Mouse (Mus musculus): ENCODE results near the gene Heatr4.

The Heatr4 gene

GRCm38 (mm10) chr12:83998341-83999107 is 13.9 kb upstream of the Heatr4 start:
- DNase-seq (ENCODE audit: low read depth), result peak; percentile 55

- no peak for DNase-seq (ENCODE audit: low read depth)
These were observed 12.6 kb upstream of the Heatr4 start for GRCm38 (mm10) chr12:83997221-83997620.

- DNase-seq (ENCODE audit: low read depth), result no peak
These were observed 4.7 kb upstream of the Heatr4 start for GRCm38 (mm10) chr12:83989378-83989777.

GRCm38 (mm10) chr12:83988483-83988882 is 3.8 kb upstream of the Heatr4 start:
- peak; percentile 54 for DNase-seq (ENCODE audit: low read depth)

DNA sequence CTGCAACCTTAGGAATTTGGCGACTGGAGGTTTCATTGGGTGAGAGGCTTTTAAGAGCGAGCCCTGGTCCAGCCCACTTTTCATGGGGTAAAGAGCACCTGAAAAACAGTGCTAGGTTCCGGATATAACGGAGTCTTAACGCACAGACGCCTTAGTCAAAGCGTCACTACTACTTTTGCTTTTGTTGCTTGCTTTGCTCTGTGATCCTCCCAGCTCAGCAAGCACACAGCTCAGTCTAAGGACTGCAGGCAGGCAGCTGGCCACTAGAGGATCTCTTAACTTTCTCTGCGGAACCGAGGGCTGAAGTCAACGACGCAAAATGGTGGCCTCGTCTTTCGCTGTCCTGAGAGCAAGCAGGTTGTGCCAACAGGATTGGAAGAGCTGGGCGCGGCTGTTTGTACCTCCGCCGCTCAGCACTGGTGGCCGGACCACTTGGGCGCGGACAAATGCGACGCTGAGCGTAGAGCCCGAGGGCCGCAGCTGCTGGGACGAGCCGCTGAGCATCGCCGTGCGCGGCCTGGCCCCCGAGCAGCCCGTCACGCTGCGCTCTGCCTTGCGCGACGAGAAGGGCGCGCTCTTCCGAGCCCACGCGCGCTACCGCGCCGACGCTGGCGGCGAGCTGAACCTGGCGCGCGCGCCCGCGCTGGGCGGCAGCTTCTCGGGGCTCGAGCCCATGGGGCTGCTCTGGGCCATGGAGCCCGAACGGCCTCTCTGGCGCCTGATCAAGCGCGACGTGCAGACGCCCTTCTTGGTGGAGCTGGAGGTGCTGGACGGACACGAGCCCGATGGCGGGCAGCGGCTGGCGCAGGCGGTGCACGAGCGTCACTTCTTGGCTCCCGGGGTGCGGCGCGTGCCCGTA is 3.2 kb upstream of the Heatr4 start, which contains the start of gene Acot2:
Gene Acot2 (plus strand): TSS at position 279 of the 859 bp plus-strand sequence.
- DNase-seq (ENCODE audit: low read depth), result peak; percentile 89

DNA sequence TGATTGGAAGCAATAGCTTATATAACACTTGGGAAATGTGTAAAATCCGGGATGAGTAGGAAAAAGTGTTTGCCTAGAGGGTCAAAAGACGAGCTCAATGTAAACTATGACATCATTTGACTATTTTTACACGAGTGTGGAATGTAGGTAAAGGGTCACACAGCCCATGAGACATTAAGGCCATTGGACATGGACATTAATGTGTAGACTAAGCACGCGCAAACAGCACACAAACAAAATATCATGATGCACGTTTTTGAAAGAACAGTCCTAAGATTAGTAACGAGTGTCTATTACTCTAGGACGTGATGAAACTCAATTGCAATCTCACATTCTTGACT is 2.6 kb upstream of the Heatr4 start:
- no peak for DNase-seq (ENCODE audit: low read depth)

DNA sequence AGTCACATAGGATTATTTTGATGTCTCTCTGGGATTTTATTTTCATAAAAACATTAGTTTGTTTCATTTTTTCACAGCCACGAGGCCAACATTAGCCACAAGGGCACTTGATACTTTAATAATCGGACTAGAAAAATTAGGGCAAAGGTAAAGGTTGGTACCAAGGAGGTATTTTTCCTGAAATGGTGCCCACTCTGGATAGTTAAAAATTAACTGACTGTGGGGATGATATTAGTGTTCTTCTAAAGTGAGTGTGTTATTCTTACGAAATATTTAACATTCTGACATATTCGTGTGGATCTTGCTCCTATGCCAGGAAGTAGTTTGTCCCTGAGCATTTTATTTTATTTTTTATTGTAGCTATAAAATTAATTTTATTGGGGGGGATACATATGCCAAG is 3.0 kb downstream of the Heatr4 start:
- no peak for DNase-seq (ENCODE audit: low read depth)

DNA sequence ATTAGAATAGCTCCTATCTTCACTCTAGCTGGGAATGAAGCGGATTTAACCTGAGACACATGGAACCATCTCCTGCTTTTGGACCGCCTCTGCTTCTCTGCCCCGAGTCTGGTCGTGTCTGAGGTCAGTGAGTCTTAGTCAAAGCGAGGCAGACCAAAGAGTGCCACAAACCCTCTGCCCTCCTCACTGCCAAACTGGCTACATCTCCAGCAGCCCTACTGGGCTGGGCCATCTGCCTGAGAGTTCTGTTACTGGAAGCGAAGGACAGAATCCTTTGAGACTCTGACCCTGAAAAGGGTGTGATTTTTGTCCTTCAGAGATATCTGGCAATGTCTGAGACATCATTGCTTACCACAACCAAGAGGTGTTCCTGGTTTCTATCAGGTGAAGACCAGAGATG is 5.8 kb downstream of the Heatr4 start:
- no peak for DNase-seq (ENCODE audit: low read depth)

DNA sequence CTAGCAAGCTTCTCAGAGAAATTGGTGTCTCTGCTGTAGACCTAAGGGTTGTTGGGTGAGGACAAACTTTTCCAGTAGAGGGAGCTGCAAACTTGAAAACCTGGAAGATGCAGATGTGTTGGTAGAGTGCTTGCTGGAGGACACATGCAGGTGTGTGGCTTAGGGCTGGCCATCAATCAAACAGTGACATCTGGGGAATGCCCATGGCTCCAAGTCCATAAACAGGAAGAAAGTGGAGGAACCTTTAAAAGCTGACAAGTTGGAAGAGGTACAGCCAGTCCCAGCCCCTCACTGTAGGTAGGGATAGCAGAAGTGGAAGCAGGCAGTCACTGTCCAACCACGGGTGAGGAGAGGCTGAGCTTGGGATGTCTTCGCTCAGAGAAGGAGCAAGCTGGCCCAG is 12.5 kb downstream of the Heatr4 start:
- peak; percentile 75 for DNase-seq (ENCODE audit: low read depth)

GRCm38 (mm10) chr12:83965235-83965634 is 19.4 kb downstream of the Heatr4 start:
- no peak for DNase-seq (ENCODE audit: low read depth)

GRCm38 (mm10) chr12:83958278-83958677 is 26.4 kb downstream of the Heatr4 start:
- DNase-seq (ENCODE audit: low read depth), result no peak

DNA sequence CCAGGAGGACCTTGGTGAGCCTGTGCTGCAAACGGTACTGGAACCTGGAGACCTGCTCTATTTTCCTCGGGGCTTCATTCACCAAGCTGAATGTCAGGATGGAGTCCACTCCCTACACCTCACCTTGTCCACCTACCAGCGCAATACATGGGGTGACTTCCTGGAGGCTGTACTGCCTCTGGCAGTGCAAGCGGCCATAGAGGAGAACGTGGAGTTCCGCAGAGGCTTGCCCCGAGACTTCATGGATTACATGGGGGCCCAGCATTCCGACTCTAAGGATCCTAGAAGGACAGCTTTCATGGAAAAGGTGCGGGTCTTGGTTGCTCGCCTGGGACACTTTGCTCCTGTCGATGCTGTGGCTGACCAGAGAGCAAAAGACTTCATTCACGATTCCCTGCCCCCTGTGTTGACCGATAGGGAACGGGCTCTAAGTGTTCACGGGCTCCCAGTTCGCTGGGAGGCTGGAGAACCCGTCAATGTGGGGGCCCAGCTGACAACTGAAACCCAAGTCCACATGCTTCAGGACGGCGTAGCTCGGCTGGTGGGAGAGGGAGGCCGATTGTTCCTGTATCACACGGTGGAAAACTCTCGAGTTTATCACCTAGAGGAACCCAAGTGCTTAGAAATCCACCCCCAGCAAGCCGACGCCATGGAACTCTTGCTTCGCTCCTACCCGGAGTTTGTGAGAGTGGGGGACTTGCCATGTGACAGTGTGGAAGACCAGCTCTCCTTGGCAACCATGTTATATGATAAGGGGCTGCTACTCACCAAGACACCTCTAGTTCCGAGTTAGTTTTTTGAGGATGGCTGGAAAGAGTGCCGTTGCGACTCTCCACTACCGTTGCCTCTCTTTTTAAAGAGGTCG is 32.7 kb downstream of the Heatr4 start:
- DNase-seq (ENCODE audit: low read depth), result no peak

DNA sequence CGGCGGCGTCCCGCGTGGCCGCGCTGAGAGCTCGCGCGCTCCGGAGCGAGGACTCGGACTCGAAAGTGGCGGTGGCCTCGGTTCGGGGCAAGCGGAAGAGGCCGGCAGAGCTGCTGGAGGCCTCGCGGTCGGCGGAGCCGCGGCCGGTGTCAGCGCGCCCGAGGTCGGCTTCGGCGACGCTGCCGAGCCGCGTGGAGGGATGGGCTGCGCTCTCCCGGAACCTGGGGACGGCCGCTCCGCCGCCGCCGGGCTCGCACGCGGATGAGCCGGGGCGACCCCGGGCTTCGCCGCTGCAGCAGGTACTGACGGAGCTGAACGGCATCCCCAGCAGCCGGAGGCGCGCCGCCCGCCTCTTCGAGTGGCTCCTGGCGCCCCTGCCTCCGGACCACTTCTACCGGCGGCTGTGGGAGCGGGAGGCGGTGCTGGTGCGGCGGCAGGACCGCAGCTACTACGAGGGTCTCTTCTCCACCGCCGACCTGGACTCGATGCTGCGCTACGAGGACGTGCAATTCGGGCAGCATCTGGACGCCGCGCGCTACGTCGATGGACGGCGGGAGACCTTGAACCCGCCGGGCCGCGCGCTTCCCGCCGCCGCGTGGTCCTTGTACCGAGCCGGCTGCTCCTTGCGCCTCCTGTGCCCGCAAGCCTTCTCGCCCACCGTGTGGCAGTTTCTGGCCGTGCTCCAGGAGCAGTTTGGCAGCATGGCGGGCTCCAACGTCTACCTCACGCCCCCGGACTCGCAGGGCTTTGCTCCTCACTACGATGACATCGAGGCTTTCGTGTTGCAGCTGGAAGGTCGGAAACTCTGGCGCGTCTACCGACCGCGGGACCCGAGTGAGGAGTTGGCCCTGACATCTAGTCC is 33.6 kb downstream of the Heatr4 start:
- DNase-seq (ENCODE audit: low read depth), result peak; percentile 41

- DNase-seq (ENCODE audit: low read depth), result peak; percentile 91
These were observed 34.2 kb downstream of the Heatr4 start, which contains the start of gene Riox1 for GRCm38 (mm10) chr12:83950493-83950839. Gene Riox1 (plus strand): TSS chr12:83950608.

DNA sequence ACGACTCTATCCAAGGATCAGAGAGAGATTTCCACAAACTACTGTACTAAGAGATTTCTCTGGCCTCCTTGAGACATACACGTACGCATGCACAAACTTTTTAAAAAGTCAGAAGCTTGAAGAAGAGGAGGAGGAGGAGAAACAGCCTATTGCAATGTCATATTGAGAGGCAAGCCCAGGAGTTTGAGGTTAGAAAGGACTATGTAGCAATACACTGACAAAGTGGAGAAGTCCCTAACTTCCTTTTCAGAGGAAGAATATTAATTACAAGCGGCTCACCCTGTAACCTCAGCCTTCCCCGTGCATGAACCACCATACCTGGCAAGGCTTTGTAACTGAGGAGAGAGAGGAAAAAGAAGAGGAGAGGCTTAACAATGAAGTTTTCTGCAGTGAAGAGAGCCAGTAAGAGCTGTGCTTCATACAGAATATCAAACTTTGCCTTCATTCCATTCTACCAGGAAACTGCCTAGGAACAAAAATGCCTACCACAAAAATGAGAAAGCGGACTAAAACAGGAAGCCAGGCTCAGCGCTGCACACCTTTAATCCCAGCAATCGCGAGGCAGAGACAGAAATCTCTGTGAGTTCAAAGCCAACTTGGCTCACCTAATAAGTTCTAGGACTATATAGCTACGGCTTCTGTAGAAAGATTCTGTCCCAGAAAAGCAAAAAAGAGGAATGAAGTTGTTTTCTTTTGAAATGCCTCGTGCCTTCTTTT is 34.7 kb downstream of the Heatr4 start:
- no peak for DNase-seq (ENCODE audit: low read depth)

- DNase-seq (ENCODE audit: low read depth), result no peak
These were observed 35.6 kb downstream of the Heatr4 start for GRCm38 (mm10) chr12:83949043-83949442.

DNA sequence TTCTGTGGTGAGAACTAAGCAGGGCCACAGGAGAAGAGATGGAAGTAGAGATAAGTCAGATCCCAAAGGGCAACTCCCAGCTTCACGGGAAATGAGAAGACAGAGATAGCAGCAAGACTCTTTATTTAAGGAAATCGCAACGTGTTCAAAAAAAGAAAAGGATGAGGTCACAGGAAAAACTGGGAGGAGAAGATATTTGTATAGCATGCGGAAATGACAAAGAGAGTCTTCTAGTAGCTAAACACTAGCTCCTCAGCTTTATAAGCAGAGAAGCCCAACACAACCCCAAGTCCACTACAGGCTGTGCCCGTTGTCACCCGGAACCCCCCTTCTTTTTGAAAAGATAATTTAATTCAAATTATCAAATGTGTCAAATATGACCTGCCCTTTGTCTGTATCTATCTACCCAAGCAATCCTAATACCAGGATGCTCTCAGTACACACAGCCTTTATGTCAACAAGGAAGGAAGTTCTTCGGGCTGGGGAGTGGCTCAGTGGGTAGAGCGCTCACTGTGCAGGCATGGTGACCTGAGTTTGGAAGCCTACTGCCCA is 37.3 kb downstream of the Heatr4 start:
- DNase-seq (ENCODE audit: low read depth), result no peak

DNA sequence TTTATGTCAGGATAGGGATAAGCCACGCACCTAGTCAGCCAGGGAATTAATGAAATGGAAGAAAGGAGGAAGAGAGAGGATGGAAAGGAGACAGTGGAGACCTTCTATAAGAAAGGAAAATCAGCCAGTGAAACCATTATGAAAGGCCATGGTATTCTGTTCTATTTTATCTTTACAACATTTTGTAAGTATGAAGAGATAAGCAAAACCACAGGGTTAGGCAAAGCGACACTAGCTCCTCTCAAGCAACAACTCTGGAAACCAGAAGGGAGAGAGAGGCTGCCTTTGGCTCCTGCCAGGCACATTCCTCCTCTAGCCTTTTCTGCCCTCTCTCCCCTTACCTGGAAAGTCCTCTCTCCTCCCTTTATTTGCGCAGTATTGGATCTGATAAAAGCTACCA is 42.7 kb downstream of the Heatr4 start:
- no peak for DNase-seq (ENCODE audit: low read depth)

GRCm38 (mm10) chr12:83940031-83940430 is 44.6 kb downstream of the Heatr4 start:
- DNase-seq (ENCODE audit: low read depth), result peak; percentile 13

DNA sequence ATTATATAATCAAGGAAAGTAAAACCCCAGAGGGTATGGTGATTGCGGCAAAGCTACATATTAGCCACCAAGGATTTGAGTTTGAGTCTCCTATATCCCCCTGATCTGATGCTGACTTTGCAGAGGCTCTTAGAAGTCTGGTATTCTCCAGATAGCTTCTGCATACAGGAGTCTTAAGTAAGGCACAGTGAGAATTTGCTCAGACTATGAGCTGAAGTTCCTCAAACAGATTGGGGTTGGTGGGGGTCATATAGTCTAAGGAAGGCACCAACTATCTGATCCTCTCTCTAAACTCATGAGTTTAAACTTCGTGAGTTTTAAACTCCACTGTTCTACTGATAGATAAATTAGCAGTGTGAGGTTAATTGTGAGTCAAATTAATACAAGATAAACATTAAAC is 45.3 kb downstream of the Heatr4 start:
- no peak for DNase-seq (ENCODE audit: low read depth)

Measured in NIH3T3 (cell line).